Mouse (Mus musculus) mammary gland, adult 2 months (tissue): ENCODE data around the gene Pdcl3. TPM values are rescaled to one million over a fixed set of nuclear protein-coding genes. Genes with fewer than 3 reads are reported as not detected.

Experiments used
- polyA plus RNA-seq: library from polyadenylated mRNA; depleted of rRNA; stranded (reverse); fragments of >200 nt; gene quantifications from 2 replicates; pipeline ENCODE4 v1.2.3, GENCODE M21; 2012; ENCODE audit warnings: low replicate concordance; rRNA removed

The Pdcl3 gene
- polyA plus RNA-seq = 12.7 and 27.6 TPM in 2 replicates

GRCm38 (mm10) chr1:38985308-38985707 is at the start of gene Pdcl3:
Pdcl3 (plus strand) TSS chr1:38985608.

GRCm38 (mm10) chr1:38938849-38939248 is 46.6 kb upstream of the Pdcl3 start, which contains the start of gene Nms:
Nms (plus strand) TSS chr1:38939149.

Other genes with a start within 250 kb of the Pdcl3 start
- gene Lonrf2, start 148.9 kb upstream of the Pdcl3 start, polyA plus RNA-seq = 0.66 and 0.95 TPM in 2 replicates
- gene Chst10, start 87.4 kb upstream of the Pdcl3 start, polyA plus RNA-seq = 2.1 and 3.0 TPM in 2 replicates
- gene Nms, start 46.5 kb upstream of the Pdcl3 start, polyA plus RNA-seq = not detected in 2 replicates
- gene Npas2, start 208.1 kb downstream of the Pdcl3 start, polyA plus RNA-seq = 5.5 and 7.4 TPM in 2 replicates